Mouse (Mus musculus) cerebellum, adult 2 months (tissue): ENCODE measurements at regions not wholly inside any gene's neighbourhood (a gene's known extent, or its start where the extent isn't known, plus 50 kb on each side); places are given as distances from the start of the nearest gene placed in this dataset.

Source experiments
- CTCF ChIP-seq: fragments of 200-500 bp; IDR thresholded peaks from 2 replicates; pipeline ENCODE4 v1.5.1; 2011; ENCODE audit warnings: low read depth, mild to moderate bottlenecking, control low read depth, low read length, moderate library complexity, borderline replicate concordance; ENCODE audit not compliant: insufficient read depth
- POLR2A ChIP-seq: fragments of 200-500 bp; IDR thresholded peaks from 2 replicates; pipeline ENCODE4 v1.6.1; 2011; ENCODE audit warnings: low read length, control low read depth, borderline replicate concordance; ENCODE audit not compliant: insufficient read depth

DNA sequence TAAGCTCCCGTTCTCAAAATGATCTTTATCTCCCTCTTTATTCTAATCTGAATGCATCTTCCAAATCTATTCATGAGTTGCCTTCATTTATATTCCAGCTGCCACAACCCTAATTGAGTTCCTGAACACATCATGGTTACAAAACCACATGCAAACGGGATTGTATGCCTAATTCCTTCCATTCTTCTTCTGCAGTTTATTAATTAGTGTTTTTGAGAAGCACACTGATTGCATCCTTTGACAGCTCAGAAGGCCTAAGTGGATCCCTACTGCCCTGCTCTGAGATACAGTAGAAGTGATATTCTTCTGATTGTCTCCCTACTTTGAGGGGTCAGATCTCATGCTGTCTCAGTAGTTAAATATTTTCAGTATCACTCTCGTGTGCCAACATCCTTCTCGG lies 649.9 kb downstream of the Efnb2 start:
- TF ChIP-seq CTCF (no peak), POLR2A (no peak)
